Mouse (Mus musculus): ENCODE measurements at regions not wholly inside any gene's neighbourhood (a gene's known extent, or its start where the extent isn't known, plus 50 kb on each side); places are given as distances from the start of the nearest gene placed in this dataset.

- DNase-seq = no peak
These were observed 289.4 kb upstream of the Dynlrb2 start for GRCm38 (mm10) chr8:116215286-116215860.

GRCm38 (mm10) chr8:116203631-116204030 is 301.1 kb upstream of the Dynlrb2 start:
- DNase-seq = no peak

GRCm38 (mm10) chr8:116200459-116200999 is 304.2 kb upstream of the Dynlrb2 start:
- no peak for DNase-seq

GRCm38 (mm10) chr8:116196623-116197184 is 308.1 kb upstream of the Dynlrb2 start:
- DNase-seq = no peak

GRCm38 (mm10) chr8:116192096-116192495 is 312.7 kb upstream of the Dynlrb2 start:
- DNase-seq = no peak

- DNase-seq = no peak
These were observed 319.6 kb upstream of the Dynlrb2 start for GRCm38 (mm10) chr8:116185206-116185605.

GRCm38 (mm10) chr8:116184241-116184640 is 320.5 kb upstream of the Dynlrb2 start:
- no peak for DNase-seq

GRCm38 (mm10) chr8:116177946-116178345 is 326.8 kb upstream of the Dynlrb2 start:
- DNase-seq = no peak

GRCm38 (mm10) chr8:116174891-116175290 is 329.9 kb upstream of the Dynlrb2 start:
- DNase-seq = no peak

- no peak for DNase-seq
These were observed 330.8 kb upstream of the Dynlrb2 start for GRCm38 (mm10) chr8:116173961-116174360.

- no peak for DNase-seq
These were observed 336.9 kb upstream of the Dynlrb2 start for GRCm38 (mm10) chr8:116167874-116168273.

- DNase-seq = no peak
These were observed 339.8 kb upstream of the Dynlrb2 start for GRCm38 (mm10) chr8:116164989-116165299.

- no peak for DNase-seq
These were observed 340.4 kb upstream of the Dynlrb2 start for GRCm38 (mm10) chr8:116164190-116164988.

GRCm38 (mm10) chr8:116160932-116161331 is 343.8 kb upstream of the Dynlrb2 start:
- DNase-seq = no peak

GRCm38 (mm10) chr8:116143687-116144573 is 360.8 kb upstream of the Dynlrb2 start:
- peak; percentile 3 to 7 for DNase-seq

- no peak for DNase-seq
These were observed 363.4 kb upstream of the Dynlrb2 start for GRCm38 (mm10) chr8:116141363-116141762.

GRCm38 (mm10) chr8:116139934-116140333 is 364.8 kb upstream of the Dynlrb2 start:
- no peak for DNase-seq

- no peak for DNase-seq
These were observed 367.0 kb upstream of the Dynlrb2 start for GRCm38 (mm10) chr8:116137765-116138164.

- DNase-seq = no peak
These were observed 371.3 kb upstream of the Dynlrb2 start for GRCm38 (mm10) chr8:116133503-116133902.

- DNase-seq = no peak
These were observed 371.7 kb upstream of the Dynlrb2 start for GRCm38 (mm10) chr8:116133084-116133483.

- DNase-seq = no peak
These were observed 384.7 kb upstream of the Dynlrb2 start for GRCm38 (mm10) chr8:116120067-116120466.

GRCm38 (mm10) chr8:116117919-116118318 is 386.9 kb upstream of the Dynlrb2 start:
- DNase-seq = no peak

GRCm38 (mm10) chr8:116116625-116117024 is 388.1 kb upstream of the Dynlrb2 start:
- DNase-seq = no peak
